Mouse (Mus musculus) mesoderm, embryonic 11.5 days (tissue): ENCODE measurements around the gene Col6a6.

ENCODE experiments used
- DNase-seq: peaks from one replicate; pipeline ENCODE4 v3.0.0-alpha.2; 2012; ENCODE audit warnings: low read depth, low spot score

Gene Col6a6

GRCm38 (mm10) chr9:105801463-105801862 lies 26.5 kb downstream of the Col6a6 start:
- no peak for DNase-seq

- no peak for DNase-seq
Observed at GRCm38 (mm10) chr9:105800286-105800685, 27.7 kb downstream of the Col6a6 start.

- peak; percentile 22 for DNase-seq
Observed at GRCm38 (mm10) chr9:105796137-105796536, 31.8 kb downstream of the Col6a6 start.

GRCm38 (mm10) chr9:105794965-105795364 lies 33.0 kb downstream of the Col6a6 start:
- no peak for DNase-seq

- DNase-seq = no peak
Observed at GRCm38 (mm10) chr9:105791810-105792209, 36.1 kb downstream of the Col6a6 start.

- DNase-seq = no peak
Observed at GRCm38 (mm10) chr9:105788203-105788602, 39.8 kb downstream of the Col6a6 start.

- no peak for DNase-seq
Observed at GRCm38 (mm10) chr9:105787800-105788199, 40.2 kb downstream of the Col6a6 start.

GRCm38 (mm10) chr9:105784026-105784425 lies 43.9 kb downstream of the Col6a6 start:
- DNase-seq = no peak

- no peak for DNase-seq
Observed at GRCm38 (mm10) chr9:105780696-105781095, 47.3 kb downstream of the Col6a6 start.

- DNase-seq = no peak
Observed at GRCm38 (mm10) chr9:105778741-105779140, 49.2 kb downstream of the Col6a6 start.

GRCm38 (mm10) chr9:105774878-105775277 lies 53.1 kb downstream of the Col6a6 start:
- DNase-seq = no peak

GRCm38 (mm10) chr9:105774321-105774720 lies 53.6 kb downstream of the Col6a6 start:
- DNase-seq = no peak

GRCm38 (mm10) chr9:105771380-105771779 lies 56.6 kb downstream of the Col6a6 start:
- DNase-seq = no peak

- no peak for DNase-seq
Observed at GRCm38 (mm10) chr9:105770690-105771089, 57.3 kb downstream of the Col6a6 start.

GRCm38 (mm10) chr9:105765891-105766290 lies 62.1 kb downstream of the Col6a6 start:
- DNase-seq = no peak

GRCm38 (mm10) chr9:105764681-105765080 lies 63.3 kb downstream of the Col6a6 start:
- no peak for DNase-seq

GRCm38 (mm10) chr9:105764127-105764526 lies 63.8 kb downstream of the Col6a6 start:
- DNase-seq = no peak

- no peak for DNase-seq
Observed at GRCm38 (mm10) chr9:105763625-105764024, 64.3 kb downstream of the Col6a6 start.

- DNase-seq = no peak
Observed at GRCm38 (mm10) chr9:105762274-105762673, 65.7 kb downstream of the Col6a6 start.

- DNase-seq = peak; percentile 26
Observed at GRCm38 (mm10) chr9:105758861-105759260, 69.1 kb downstream of the Col6a6 start.

GRCm38 (mm10) chr9:105758173-105758765 lies 69.7 kb downstream of the Col6a6 start:
- peak; percentile 53 for DNase-seq

- no peak for DNase-seq
Observed at GRCm38 (mm10) chr9:105754256-105754655, 73.7 kb downstream of the Col6a6 start.

- DNase-seq = no peak
Observed at GRCm38 (mm10) chr9:105745861-105746260, 82.1 kb downstream of the Col6a6 start.

- no peak for DNase-seq
Observed at GRCm38 (mm10) chr9:105740413-105740812, 87.5 kb downstream of the Col6a6 start.
